16 mouse cellular contexts compared by ENCODE assay signal in the genomic region with DNA sequence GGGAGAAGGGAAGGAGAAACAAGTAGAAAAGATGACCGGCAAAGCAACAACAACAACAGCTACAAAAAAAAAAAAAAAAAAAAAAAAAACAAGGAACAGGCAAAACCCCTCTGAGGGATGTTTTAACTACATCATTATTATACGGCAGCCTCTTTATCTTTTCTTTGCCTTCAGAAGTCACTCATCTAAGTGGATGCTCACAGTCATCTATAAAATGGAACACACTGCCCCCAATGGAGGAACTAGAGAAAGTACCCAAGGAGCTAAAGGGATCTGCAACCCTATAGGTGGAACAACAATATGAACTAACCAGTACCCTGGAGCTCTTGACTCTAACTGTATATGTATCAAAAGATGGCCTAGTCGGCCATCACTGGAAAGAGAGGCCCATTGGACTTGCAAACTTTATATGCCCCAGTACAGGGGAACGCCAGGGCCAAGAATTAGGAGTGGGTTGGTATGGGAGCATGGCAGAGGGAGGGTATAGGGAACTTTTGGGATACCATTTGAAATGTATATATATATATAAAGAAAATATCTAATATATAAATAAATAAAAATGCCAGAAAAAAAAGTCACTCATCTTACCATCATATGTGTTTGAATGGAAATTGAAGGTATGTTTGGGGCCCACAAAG. TPM values are rescaled to one million over a fixed set of nuclear protein-coding genes. Genes with fewer than 3 reads are reported as not detected.
DNase-seq lines count a peak whose midpoint lies in the region; ATAC-seq and TF ChIP-seq lines count a peak whose summit lies in the region.
"Not testable (repeated sequence)": the region's sequence is repeated elsewhere in the genome, so short reads cannot be mapped to it uniquely, and the experiment has no call there.
"Had no signal": no experiment of that assay in that cellular context is flagged by ENCODE, and none has a peak within 500 bp of the region (broad histone marks: within the 10 kb centered on the region; RNA-seq: fewer than 3 reads in every experiment).

No protein-coding gene starts in this region.

- not testable (repeated sequence) for H3K4me2 ChIP-seq in forebrain, embryonic 11.5 days (ENCODE audit: low read depth, low read length, severe bottlenecking)
- peak overlapping the region; percentile 67; the same call in 1 of the 2 replicates for H3K4me2 ChIP-seq in heart, embryonic 13.5 days
- H3K4me2 ChIP-seq in hindbrain, embryonic 14.5 days (replicated peaks): peak overlapping the region; percentile 61; the same call in 1 of the 2 replicates
- H3K4me2 ChIP-seq in kidney, embryonic 15.5 days: peak overlapping the region; percentile 66
- peak overlapping the region; percentile 59; the same call in 1 of the 2 replicates for H3K4me2 ChIP-seq in lung, embryonic 15.5 days
- peak overlapping the region; percentile 50; the same call in 1 of the 2 replicates for H3K4me2 ChIP-seq in midbrain, postnatal 0 days (ENCODE audit: low read depth, low read length, poor library complexity, severe bottlenecking)
- H3K4me2 ChIP-seq in stomach, embryonic 16.5 days (ENCODE audit: low read depth, low read length): peak overlapping the region; percentile 59

- H3K9me3 ChIP-seq in forebrain, embryonic 11.5 days (ENCODE audit: control insufficient read depth, low read length); heart, embryonic 13.5 days; hindbrain, embryonic 14.5 days (ENCODE audit: control insufficient read depth, low read length); kidney, embryonic 15.5 days (replicated peaks); lung, embryonic 15.5 days; midbrain, postnatal 0 days (ENCODE audit: low read length); stomach, embryonic 16.5 days (replicated peaks; ENCODE audit: control insufficient read depth, low read length): not testable (repeated sequence)

- H3K9ac ChIP-seq in forebrain, embryonic 11.5 days (ENCODE audit: low read length); heart, embryonic 13.5 days; hindbrain, embryonic 14.5 days; kidney, embryonic 15.5 days; lung, embryonic 15.5 days; midbrain, postnatal 0 days (replicated peaks; ENCODE audit: low read length, poor library complexity, severe bottlenecking); stomach, embryonic 16.5 days (ENCODE audit: low read length): not testable (repeated sequence)

- TF ChIP-seq CTCF in midbrain, postnatal 0 days (IDR thresholded peaks at IDR 0.05): peak; percentile 28

- not testable (repeated sequence) for H3K27ac ChIP-seq in forebrain, embryonic 11.5 days (ENCODE audit: low read depth, low read length); heart, embryonic 13.5 days (replicated peaks); hindbrain, embryonic 14.5 days; kidney, embryonic 15.5 days; lung, embryonic 15.5 days; midbrain, postnatal 0 days (ENCODE audit: low read depth, low read length); stomach, embryonic 16.5 days (ENCODE audit: low read length)

- H3K27me3 ChIP-seq in forebrain, embryonic 11.5 days (ENCODE audit: control insufficient read depth, insufficient read depth, low read length); heart, embryonic 13.5 days (replicated peaks); kidney, embryonic 15.5 days; lung, embryonic 15.5 days; midbrain, postnatal 0 days (ENCODE audit: insufficient read depth, low read length); stomach, embryonic 16.5 days (ENCODE audit: control insufficient read depth, insufficient read depth, low read length): not testable (repeated sequence)
- H3K27me3 ChIP-seq in hindbrain, embryonic 14.5 days (ENCODE audit: control insufficient read depth, insufficient read depth, low read length): peaks cover 10% of the 10 kb centered on the region; the same call in 1 of the 2 replicates

- peak; percentile 47 for ATAC-seq in forebrain, embryonic 11.5 days (replicated peaks; ENCODE audit: low FRiP score)
- not testable (repeated sequence) for ATAC-seq in heart, embryonic 13.5 days (ENCODE audit: extremely low read depth, insufficient number of reproducible peaks, low FRiP score, low TSS enrichment); hindbrain, embryonic 14.5 days (ENCODE audit: low FRiP score); midbrain, postnatal 0 days (ENCODE audit: low FRiP score); stomach, embryonic 16.5 days (ENCODE audit: insufficient read depth, low FRiP score)
- peak; percentile 47; the same call in 1 of the 2 replicates for ATAC-seq in kidney, embryonic 15.5 days (replicated peaks; ENCODE audit: low FRiP score)
- 0 out of 2 replicates have a peak, but pooled peaks have one; percentile 35 for ATAC-seq in lung, embryonic 15.5 days (ENCODE audit: borderline replicate concordance, extremely low read depth, low FRiP score, low TSS enrichment)

- 0 out of 2 replicates have a peak overlapping the region, but pooled peaks have one; percentile 36 for H3K4me3 ChIP-seq in forebrain, embryonic 11.5 days (ENCODE audit: low read depth, low read length)
- peak overlapping the region; percentile 57; the same call in 1 of the 2 replicates for H3K4me3 ChIP-seq in heart, embryonic 13.5 days
- H3K4me3 ChIP-seq in hindbrain, embryonic 14.5 days (replicated peaks; ENCODE audit: low read length); kidney, embryonic 15.5 days (replicated peaks); lung, embryonic 15.5 days: not testable (repeated sequence)
- H3K4me3 ChIP-seq in midbrain, postnatal 0 days (ENCODE audit: low read depth, low read length): peak overlapping the region; percentile 43
- peak overlapping the region; percentile 56; the same call in 1 of the 2 replicates for H3K4me3 ChIP-seq in stomach, embryonic 16.5 days (replicated peaks; ENCODE audit: low read length)

- H3K4me1 ChIP-seq in forebrain, embryonic 11.5 days (replicated peaks; ENCODE audit: control insufficient read depth, insufficient read depth, low read length); heart, embryonic 13.5 days; hindbrain, embryonic 14.5 days (replicated peaks; ENCODE audit: control insufficient read depth, insufficient read depth, low read length); kidney, embryonic 15.5 days; lung, embryonic 15.5 days; midbrain, postnatal 0 days (ENCODE audit: insufficient read depth, low read length); stomach, embryonic 16.5 days (ENCODE audit: control insufficient read depth, insufficient read depth, low read length): not testable (repeated sequence)

- not testable (repeated sequence) for H3K36me3 ChIP-seq in forebrain, embryonic 11.5 days (ENCODE audit: control insufficient read depth, insufficient read depth, low read length); heart, embryonic 13.5 days; hindbrain, embryonic 14.5 days (replicated peaks; ENCODE audit: control insufficient read depth, insufficient read depth); kidney, embryonic 15.5 days; lung, embryonic 15.5 days; midbrain, postnatal 0 days (ENCODE audit: insufficient read depth, low read length); stomach, embryonic 16.5 days (ENCODE audit: control insufficient read depth, insufficient read depth, low read length)

- WGBS in forebrain, embryonic 11.5 days: 90% methylated on average over 4 of the region's 4 CpGs
- WGBS in heart, embryonic 13.5 days: 65% methylated on average over 4 of the region's 4 CpGs
- 77% methylated on average over 4 of the region's 4 CpGs for WGBS in hindbrain, embryonic 14.5 days
- WGBS in kidney, embryonic 15.5 days: 74% methylated on average over 4 of the region's 4 CpGs
- 70% methylated on average over 4 of the region's 4 CpGs for WGBS in lung, embryonic 15.5 days
- 80% methylated on average over 4 of the region's 4 CpGs for WGBS in midbrain, postnatal 0 days
- WGBS in stomach, embryonic 16.5 days: 81% methylated on average over 4 of the region's 4 CpGs

- peak; percentile 12 for DNase-seq in ES-CJ7 (ENCODE audit: low read depth, low spot score)
- not testable (repeated sequence) for DNase-seq in forebrain, embryonic 11.5 days (ENCODE audit: low spot score); hindbrain, embryonic 14.5 days (ENCODE audit: low spot score); midbrain, postnatal 0 days (ENCODE audit: low spot score)

RNA-seq across cellular contexts. Expression of gene Mum1l1, which starts 0.5 kb away (rescaled TPM):
- 19.9 and 21.7 TPM in 2 replicates for polyA plus RNA-seq in forebrain, embryonic 11.5 days (2014; fragmentation: Nextera tagmentation; extraction: Ambion mirVana)
- 36.0 and 37.6 TPM in 2 replicates for polyA plus RNA-seq in heart, embryonic 13.5 days (2015; fragmentation: Nextera tagmentation; extraction: Ambion mirVana)
- polyA plus RNA-seq in hindbrain, embryonic 14.5 days (2014; fragmentation: Nextera tagmentation; extraction: Ambion mirVana): 12.1 and 14.3 TPM in 2 replicates
- polyA plus RNA-seq in kidney, embryonic 15.5 days (2015; fragmentation: Nextera tagmentation; extraction: Ambion mirVana): 14.0 and 15.3 TPM in 2 replicates
- polyA plus RNA-seq in lung, embryonic 15.5 days (2015; fragmentation: Nextera tagmentation; extraction: Ambion mirVana): 37.4 and 38.0 TPM in 2 replicates
- total RNA-seq in midbrain, postnatal 0 days (2014; rRNA removed): 5.2 and 7.1 TPM in 2 replicates
- 8.4 and 8.6 TPM in 2 replicates for polyA plus RNA-seq in midbrain, postnatal 0 days (2015; fragmentation: Nextera tagmentation; extraction: Ambion mirVana)
- 15.8 and 16.8 TPM in 2 replicates for polyA plus RNA-seq in stomach, embryonic 16.5 days (2015; fragmentation: Nextera tagmentation; extraction: Ambion mirVana)

RNA-seq across cellular contexts. Expression of gene 4933428M09Rik, which starts 30.3 kb away (rescaled TPM):
- polyA plus RNA-seq in forebrain, embryonic 11.5 days (2014; fragmentation: Nextera tagmentation; extraction: Ambion mirVana): not detected in 2 replicates
- polyA plus RNA-seq in heart, embryonic 13.5 days (2015; fragmentation: Nextera tagmentation; extraction: Ambion mirVana): not detected in 2 replicates
- not detected in 2 replicates for polyA plus RNA-seq in hindbrain, embryonic 14.5 days (2014; fragmentation: Nextera tagmentation; extraction: Ambion mirVana)
- not detected in 2 replicates for polyA plus RNA-seq in kidney, embryonic 15.5 days (2015; fragmentation: Nextera tagmentation; extraction: Ambion mirVana)
- polyA plus RNA-seq in lung, embryonic 15.5 days (2015; fragmentation: Nextera tagmentation; extraction: Ambion mirVana): 0.31 TPM in 1 of 2 replicates, not detected in the other
- total RNA-seq in midbrain, postnatal 0 days (2014; rRNA removed): not detected in 2 replicates
- polyA plus RNA-seq in midbrain, postnatal 0 days (2015; fragmentation: Nextera tagmentation; extraction: Ambion mirVana): not detected in 2 replicates
- polyA plus RNA-seq in stomach, embryonic 16.5 days (2015; fragmentation: Nextera tagmentation; extraction: Ambion mirVana): not detected in 2 replicates
- total RNA-seq: granulocyte monocyte progenitor cell, adult 5-6 weeks; heart, postnatal 14 days; layer of hippocampus, postnatal 36 days; left cerebral cortex, postnatal 36 days had no signal
- polyA plus RNA-seq: large intestine, adult 2 months; liver, embryonic 14.5 days; Patski; stomach, embryonic 15.5 days had no signal
